Mouse (Mus musculus): ENCODE data around the gene Ifitm10. TPM values are rescaled to one million over a fixed set of nuclear protein-coding genes. Genes with fewer than 3 reads are reported as not detected.
"Not testable (repeated sequence)": the region's sequence is repeated elsewhere in the genome, so short reads cannot be mapped to it uniquely, and the experiment has no call there.

The Ifitm10 gene
- polyA plus RNA-seq, 1 experiment from 2014 or later: 14.1 TPM

GRCm38 (mm10) chr7:142326714-142327445 is 46.7 kb downstream of the Ifitm10 start:
- Histone ChIP-seq H3K4me3 (ENCODE audit: low read depth, low read length) (no peak overlapping the region), H3K36me3 (ENCODE audit: control insufficient read depth, insufficient read depth, low read length) (no peaks in the 10 kb centered on the region), H3K9ac (ENCODE audit: low read depth, low read length) (no peak overlapping the region), H3K27me3 (ENCODE audit: control insufficient read depth, insufficient read depth, low read depth, low read length) (no peaks in the 10 kb centered on the region), H3K9me3 (replicated peaks; ENCODE audit: control insufficient read depth, low read length, poor library complexity, severe bottlenecking) (no peaks in the 10 kb centered on the region), H3K27ac (ENCODE audit: low read length) (no peak overlapping the region), H3K4me2 (ENCODE audit: low read length) (no peak overlapping the region), H3K4me1 (ENCODE audit: control insufficient read depth, insufficient read depth, low read length) (no peaks in the 10 kb centered on the region)
- 69% methylated on average over 9 of the region's 9 CpGs for WGBS
- ATAC-seq: no peak

GRCm38 (mm10) chr7:142323396-142324117 is 50.0 kb downstream of the Ifitm10 start:
- Histone ChIP-seq H3K4me3 (ENCODE audit: low read depth, low read length) (no peak overlapping the region), H3K27me3 (ENCODE audit: control insufficient read depth, insufficient read depth, low read depth, low read length) (no peaks in the 10 kb centered on the region), H3K4me1 (ENCODE audit: control insufficient read depth, insufficient read depth, low read length) (no peaks in the 10 kb centered on the region), H3K36me3 (ENCODE audit: control insufficient read depth, insufficient read depth, low read length) (no peaks in the 10 kb centered on the region), H3K9ac (ENCODE audit: low read depth, low read length) (no peak overlapping the region), H3K4me2 (ENCODE audit: low read length) (no peak overlapping the region), H3K9me3 (replicated peaks; ENCODE audit: control insufficient read depth, low read length, poor library complexity, severe bottlenecking) (no peaks in the 10 kb centered on the region), H3K27ac (ENCODE audit: low read length) (no peak overlapping the region)
- ATAC-seq: no peak
- WGBS: 89% methylated on average over 12 of the region's 12 CpGs

- H3K36me3 ChIP-seq (ENCODE audit: control insufficient read depth, insufficient read depth, low read length): no peaks in the 10 kb centered on the region
- H3K27ac ChIP-seq (ENCODE audit: low read length): no peak overlapping the region
- no peak for ATAC-seq
- H3K4me1 ChIP-seq (ENCODE audit: control insufficient read depth, insufficient read depth, low read length): no peaks in the 10 kb centered on the region
- no peaks in the 10 kb centered on the region for H3K27me3 ChIP-seq (ENCODE audit: control insufficient read depth, insufficient read depth, low read depth, low read length)
- no peak overlapping the region for H3K4me2 ChIP-seq (ENCODE audit: low read length)
- H3K9ac ChIP-seq (ENCODE audit: low read depth, low read length): no peak overlapping the region
- WGBS: 95% methylated on average over 6 of the region's 6 CpGs
- H3K9me3 ChIP-seq (replicated peaks; ENCODE audit: control insufficient read depth, low read length, poor library complexity, severe bottlenecking): no peaks in the 10 kb centered on the region
- no peak overlapping the region for H3K4me3 ChIP-seq (ENCODE audit: low read depth, low read length)
Observed at GRCm38 (mm10) chr7:142322641-142323040, 50.9 kb downstream of the Ifitm10 start.

- H3K4me3 ChIP-seq (ENCODE audit: low read depth, low read length); H3K27me3 ChIP-seq (ENCODE audit: control insufficient read depth, insufficient read depth, low read depth, low read length); H3K4me2 ChIP-seq (ENCODE audit: low read length); H3K4me1 ChIP-seq (ENCODE audit: control insufficient read depth, insufficient read depth, low read length); H3K27ac ChIP-seq (ENCODE audit: low read length); H3K9me3 ChIP-seq (replicated peaks; ENCODE audit: control insufficient read depth, low read length, poor library complexity, severe bottlenecking); H3K9ac ChIP-seq (ENCODE audit: low read depth, low read length); H3K36me3 ChIP-seq (ENCODE audit: control insufficient read depth, insufficient read depth, low read length); ATAC-seq: not testable (repeated sequence)
- WGBS: 51% methylated on average over 3 of the region's 10 CpGs
Observed at GRCm38 (mm10) chr7:142321637-142322306, 51.8 kb downstream of the Ifitm10 start.

GRCm38 (mm10) chr7:142320906-142321305 is 52.6 kb downstream of the Ifitm10 start:
- no peaks in the 10 kb centered on the region for H3K9me3 ChIP-seq (replicated peaks; ENCODE audit: control insufficient read depth, low read length, poor library complexity, severe bottlenecking)
- H3K36me3 ChIP-seq (ENCODE audit: control insufficient read depth, insufficient read depth, low read length): no peaks in the 10 kb centered on the region
- no peak overlapping the region for H3K27ac ChIP-seq (ENCODE audit: low read length)
- no peaks in the 10 kb centered on the region for H3K27me3 ChIP-seq (ENCODE audit: control insufficient read depth, insufficient read depth, low read depth, low read length)
- no peak overlapping the region for H3K4me2 ChIP-seq (ENCODE audit: low read length)
- H3K9ac ChIP-seq (ENCODE audit: low read depth, low read length): no peak overlapping the region
- ATAC-seq: no peak
- no peak overlapping the region for H3K4me3 ChIP-seq (ENCODE audit: low read depth, low read length)
- no peaks in the 10 kb centered on the region for H3K4me1 ChIP-seq (ENCODE audit: control insufficient read depth, insufficient read depth, low read length)
- WGBS: 39% methylated on average over 2 of the region's 2 CpGs

GRCm38 (mm10) chr7:142319124-142319523 is 54.4 kb downstream of the Ifitm10 start:
- H3K4me2 ChIP-seq (ENCODE audit: low read length): no peak overlapping the region
- H3K4me1 ChIP-seq (ENCODE audit: control insufficient read depth, insufficient read depth, low read length): no peaks in the 10 kb centered on the region; the same call in 1 of the 2 replicates
- H3K4me3 ChIP-seq (ENCODE audit: low read depth, low read length): no peak overlapping the region
- H3K9me3 ChIP-seq (replicated peaks; ENCODE audit: control insufficient read depth, low read length, poor library complexity, severe bottlenecking): no peaks in the 10 kb centered on the region
- no peak overlapping the region for H3K9ac ChIP-seq (ENCODE audit: low read depth, low read length)
- no peak for ATAC-seq
- H3K27me3 ChIP-seq (ENCODE audit: control insufficient read depth, insufficient read depth, low read depth, low read length): no peaks in the 10 kb centered on the region
- no peak overlapping the region for H3K27ac ChIP-seq (ENCODE audit: low read length)
- no peaks in the 10 kb centered on the region for H3K36me3 ChIP-seq (ENCODE audit: control insufficient read depth, insufficient read depth, low read length)
- 76% methylated on average over 11 of the region's 11 CpGs for WGBS

- no peak overlapping the region for H3K27ac ChIP-seq (ENCODE audit: low read length)
- WGBS: 85% methylated on average over 5 of the region's 5 CpGs
- ATAC-seq: no peak
- H3K4me2 ChIP-seq (ENCODE audit: low read length): no peak overlapping the region
- no peaks in the 10 kb centered on the region for H3K27me3 ChIP-seq (ENCODE audit: control insufficient read depth, insufficient read depth, low read depth, low read length)
- H3K4me3 ChIP-seq (ENCODE audit: low read depth, low read length): no peak overlapping the region
- H3K9me3 ChIP-seq (replicated peaks; ENCODE audit: control insufficient read depth, low read length, poor library complexity, severe bottlenecking): no peaks in the 10 kb centered on the region
- H3K36me3 ChIP-seq (ENCODE audit: control insufficient read depth, insufficient read depth, low read length): no peaks in the 10 kb centered on the region
- H3K4me1 ChIP-seq (ENCODE audit: control insufficient read depth, insufficient read depth, low read length): no peaks in the 10 kb centered on the region; the same call in 1 of the 2 replicates
- H3K9ac ChIP-seq (ENCODE audit: low read depth, low read length): no peak overlapping the region
Observed at GRCm38 (mm10) chr7:142317216-142317615, 56.3 kb downstream of the Ifitm10 start.

- H3K4me2 ChIP-seq (ENCODE audit: low read length): no peak overlapping the region
- H3K4me1 ChIP-seq (ENCODE audit: control insufficient read depth, insufficient read depth, low read length): no peaks in the 10 kb centered on the region; the same call in 1 of the 2 replicates
- H3K27me3 ChIP-seq (ENCODE audit: control insufficient read depth, insufficient read depth, low read depth, low read length): no peaks in the 10 kb centered on the region
- H3K27ac ChIP-seq (ENCODE audit: low read length): no peak overlapping the region
- 52% methylated on average over 6 of the region's 6 CpGs for WGBS
- no peak overlapping the region for H3K4me3 ChIP-seq (ENCODE audit: low read depth, low read length)
- no peaks in the 10 kb centered on the region for H3K9me3 ChIP-seq (replicated peaks; ENCODE audit: control insufficient read depth, low read length, poor library complexity, severe bottlenecking)
- H3K9ac ChIP-seq (ENCODE audit: low read depth, low read length): no peak overlapping the region
- peak; percentile 59 for ATAC-seq
- no peaks in the 10 kb centered on the region for H3K36me3 ChIP-seq (ENCODE audit: control insufficient read depth, insufficient read depth, low read length)
Observed at GRCm38 (mm10) chr7:142316558-142316957, 57.0 kb downstream of the Ifitm10 start.

Measured in midbrain, embryonic 16.5 days (tissue).